Mouse (Mus musculus) megakaryocyte, adult 5-6 weeks (primary cell): ENCODE measurements around the gene Prkcz. TPM values are rescaled to one million over a fixed set of nuclear protein-coding genes. Genes with fewer than 3 reads are reported as not detected.

Experiments
- total RNA-seq, 2 experiments: library from RNA; stranded (forward) in 1 of 2; stranded (reverse) in 1 of 2; fragments of 153-499, 151-499 nt in 1 of 2; fragments of 221-1000, 200-1000 nt in 1 of 2; gene quantifications; 2 replicates each; pipeline versions ENCODE4 v1.2.3 to v1.2.4; 2015 to 2017

Gene Prkcz
- total RNA-seq, 2 experiments from 2014 or later = 0.18 TPM; not detected in 1

Other genes starting within 250 kb of the Prkcz start
- 41.5 and 42.9 TPM in 2 replicates for gene Ski, start 138.8 kb downstream of the Prkcz start, total RNA-seq (2015)
- gene Ski, start 138.8 kb downstream of the Prkcz start, total RNA-seq (2017) = 12.4 and 13.3 TPM in 2 replicates
- 32.6 and 34.2 TPM in 2 replicates for gene Faap20, start 111.6 kb downstream of the Prkcz start, total RNA-seq (2015)
- gene Faap20, start 111.6 kb downstream of the Prkcz start, total RNA-seq (2017) = 11.7 and 18.3 TPM in 2 replicates
- 0.25 TPM in 1 of 2 replicates, not detected in the other for gene Gabrd, start 36.8 kb upstream of the Prkcz start, total RNA-seq (2015)
- 0.11 TPM in 1 of 2 replicates, not detected in the other for gene Gabrd, start 36.8 kb upstream of the Prkcz start, total RNA-seq (2017)
- gene Cfap74, start 47.8 kb upstream of the Prkcz start, total RNA-seq (2015) = 0.25 TPM in 1 of 2 replicates, not detected in the other
- 0.04 and 0.07 TPM in 2 replicates for gene Cfap74, start 47.8 kb upstream of the Prkcz start, total RNA-seq (2017)
- gene Tmem52, start 107.8 kb upstream of the Prkcz start, total RNA-seq (2015) = not detected in 2 replicates
- gene Tmem52, start 107.8 kb upstream of the Prkcz start, total RNA-seq (2017) = not detected in 2 replicates
- 244 and 278 TPM in 2 replicates for gene Gnb1, start 130.0 kb upstream of the Prkcz start, total RNA-seq (2015)
- gene Gnb1, start 130.0 kb upstream of the Prkcz start, total RNA-seq (2017) = 158 and 180 TPM in 2 replicates
- 205 and 220 TPM in 2 replicates for gene Nadk, start 201.0 kb upstream of the Prkcz start, total RNA-seq (2015)
- gene Nadk, start 201.0 kb upstream of the Prkcz start, total RNA-seq (2017) = 180 and 208 TPM in 2 replicates
- 10.1 and 18.8 TPM in 2 replicates for gene Slc35e2, start 240.1 kb upstream of the Prkcz start, total RNA-seq (2015)
- gene Slc35e2, start 240.1 kb upstream of the Prkcz start, total RNA-seq (2017) = 8.7 and 12.8 TPM in 2 replicates